ENCODE assay signal across 27 mouse cellular contexts in genomic region chr17:49761260-49761659, GRCm38 (mm10).
A peak's percentile ranks its signal among the peaks of the same experiment; 100 is the strongest.
DNase-seq lines count a peak whose midpoint lies in the region; ATAC-seq and TF ChIP-seq lines count a peak whose summit lies in the region.
"Had no signal": no experiment of that assay in that cellular context is flagged by ENCODE, and none has a peak within 500 bp of the region (broad histone marks: within the 10 kb centered on the region; RNA-seq: fewer than 3 reads in every experiment).

No protein-coding gene starts in this region.

- no peaks in the 10 kb centered on the region for H3K36me3 ChIP-seq in forebrain, embryonic 14.5 days (ENCODE audit: control insufficient read depth, insufficient read depth, low read length)
- no peaks in the 10 kb centered on the region for H3K36me3 ChIP-seq in forebrain, postnatal 0 days (ENCODE audit: insufficient read depth)
- no peaks in the 10 kb centered on the region for H3K36me3 ChIP-seq in limb, embryonic 13.5 days
- H3K36me3 ChIP-seq in limb, embryonic 10.5 days = no peaks in the 10 kb centered on the region
- no peaks in the 10 kb centered on the region for H3K36me3 ChIP-seq in limb, embryonic 14.5 days (ENCODE audit: control insufficient read depth, insufficient read depth, low read length)
- H3K36me3 ChIP-seq in thymus, adult 2 months (ENCODE audit: control insufficient read depth, insufficient read depth, low read length) = no peaks in the 10 kb centered on the region
- H3K36me3 ChIP-seq: hindbrain, embryonic 10.5 days; hindbrain, embryonic 15.5 days had no signal

- no peaks in the 10 kb centered on the region; the same call in 1 of the 2 replicates for H3K9me3 ChIP-seq in forebrain, embryonic 14.5 days (replicated peaks; ENCODE audit: control insufficient read depth, low read length)
- no peaks in the 10 kb centered on the region for H3K9me3 ChIP-seq in forebrain, postnatal 0 days (ENCODE audit: low read length)
- H3K9me3 ChIP-seq in limb, embryonic 13.5 days = 0 out of 2 replicates have a peak, but pooled peaks cover 4% of the 10 kb centered on the region
- H3K9me3 ChIP-seq in limb, embryonic 10.5 days (replicated peaks) = no peaks in the 10 kb centered on the region
- H3K9me3 ChIP-seq in limb, embryonic 14.5 days (ENCODE audit: control insufficient read depth, low read length) = no peaks in the 10 kb centered on the region
- H3K9me3 ChIP-seq: hindbrain, embryonic 10.5 days; hindbrain, embryonic 15.5 days had no signal

- no peak overlapping the region for H3K27ac ChIP-seq in forebrain, embryonic 14.5 days (ENCODE audit: low read depth, low read length)
- H3K27ac ChIP-seq in forebrain, postnatal 0 days (ENCODE audit: low read depth, low read length) = no peak overlapping the region
- peak overlapping the region; percentile 17; the same call in 1 of the 2 replicates for H3K27ac ChIP-seq in limb, embryonic 13.5 days
- no peak overlapping the region for H3K27ac ChIP-seq in limb, embryonic 10.5 days
- H3K27ac ChIP-seq in limb, embryonic 14.5 days (replicated peaks; ENCODE audit: low read depth, low read length) = no peak overlapping the region
- no peak overlapping the region for H3K27ac ChIP-seq in thymus, adult 2 months (ENCODE audit: control insufficient read depth, insufficient read depth, low read length)
- H3K27ac ChIP-seq: hindbrain, embryonic 10.5 days; hindbrain, embryonic 15.5 days; layer of hippocampus, adult 2 months; stomach, postnatal 0 days had no signal

- ATAC-seq in forebrain, embryonic 14.5 days = no peak
- ATAC-seq in forebrain, postnatal 0 days = no peak
- no peak for ATAC-seq in limb, embryonic 13.5 days (ENCODE audit: low FRiP score, low read depth)
- ATAC-seq in limb, embryonic 14.5 days (ENCODE audit: low FRiP score, low read depth) = 0 out of 2 replicates have a peak, but pooled peaks have one; percentile 23
- ATAC-seq: inflammation-experienced regulatory T-cells, adult 6 months; midbrain, embryonic 16.5 days had no signal

- no peaks in the 10 kb centered on the region for H3K27me3 ChIP-seq in forebrain, embryonic 14.5 days (replicated peaks; ENCODE audit: control insufficient read depth, insufficient read depth, low read length)
- H3K27me3 ChIP-seq in forebrain, postnatal 0 days (ENCODE audit: insufficient read depth, low read length) = no peaks in the 10 kb centered on the region
- H3K27me3 ChIP-seq in limb, embryonic 13.5 days = no peaks in the 10 kb centered on the region
- H3K27me3 ChIP-seq in limb, embryonic 10.5 days (ENCODE audit: low read depth, poor library complexity, severe bottlenecking) = no peaks in the 10 kb centered on the region
- H3K27me3 ChIP-seq in limb, embryonic 14.5 days (ENCODE audit: control insufficient read depth, insufficient read depth, low read length) = no peaks in the 10 kb centered on the region
- no peaks in the 10 kb centered on the region for H3K27me3 ChIP-seq in thymus, adult 2 months (ENCODE audit: control insufficient read depth, insufficient read depth, low read length)
- H3K27me3 ChIP-seq: hindbrain, embryonic 15.5 days had no signal

- H3K4me3 ChIP-seq in forebrain, embryonic 14.5 days (ENCODE audit: low read depth, low read length) = no peak overlapping the region
- H3K4me3 ChIP-seq in forebrain, postnatal 0 days (ENCODE audit: low read depth, low read length) = no peak overlapping the region
- no peak overlapping the region for H3K4me3 ChIP-seq in limb, embryonic 13.5 days
- H3K4me3 ChIP-seq in limb, embryonic 10.5 days = no peak overlapping the region
- no peak overlapping the region for H3K4me3 ChIP-seq in limb, embryonic 14.5 days (replicated peaks; ENCODE audit: low read length)
- H3K4me3 ChIP-seq in thymus, adult 2 months (ENCODE audit: control insufficient read depth, insufficient read depth, low read length) = no peak overlapping the region
- H3K4me3 ChIP-seq: hindbrain, embryonic 10.5 days; hindbrain, embryonic 15.5 days; layer of hippocampus, adult 2 months had no signal

- no peak for TF ChIP-seq POLR2A in limb, embryonic 14.5 days (IDR thresholded peaks at IDR 0.05; ENCODE audit: borderline replicate concordance, extremely low read depth, insufficient read depth, insufficient read length)
- no peak for TF ChIP-seq POLR2A in thymus, adult 2 months (IDR thresholded peaks at IDR 0.05; ENCODE audit: control insufficient read depth, extremely low read depth, insufficient read depth, low read length, poor library complexity)

- WGBS in forebrain, embryonic 14.5 days = 36% methylated on average over 11 of the region's 11 CpGs
- WGBS in forebrain, postnatal 0 days = 36% methylated on average over 11 of the region's 11 CpGs
- 51% methylated on average over 11 of the region's 11 CpGs for WGBS in limb, embryonic 13.5 days
- 66% methylated on average over 11 of the region's 11 CpGs for WGBS in limb, embryonic 10.5 days
- 64% methylated on average over 11 of the region's 11 CpGs for WGBS in limb, embryonic 14.5 days
- 79% methylated on average over 11 of the region's 11 CpGs for WGBS in thymus, adult 2 months

- no peak for TF ChIP-seq CTCF in forebrain, postnatal 0 days (IDR thresholded peaks at IDR 0.05; ENCODE audit: low read depth)
- no peak for TF ChIP-seq CTCF in thymus, adult 2 months (IDR thresholded peaks at IDR 0.05; ENCODE audit: borderline replicate concordance, control insufficient read depth, extremely low read depth, insufficient read depth, low read length, poor library complexity)

- H3K4me2 ChIP-seq in forebrain, embryonic 14.5 days (ENCODE audit: low read length) = no peak overlapping the region
- no peak overlapping the region for H3K4me2 ChIP-seq in forebrain, postnatal 0 days (ENCODE audit: low read depth)
- H3K4me2 ChIP-seq in limb, embryonic 13.5 days (replicated peaks) = peak overlapping the region; percentile 9; the same call in 1 of the 2 replicates
- H3K4me2 ChIP-seq in limb, embryonic 14.5 days (replicated peaks; ENCODE audit: low read depth, low read length, severe bottlenecking) = no peak overlapping the region
- H3K4me2 ChIP-seq: hindbrain, embryonic 15.5 days; liver, embryonic 11.5 days; midbrain, embryonic 11.5 days had no signal

- peak; percentile 37 for DNase-seq in forebrain, embryonic 14.5 days (ENCODE audit: low spot score)
- DNase-seq in forebrain, postnatal 0 days = no peak
- no peak for DNase-seq in limb, embryonic 10.5 days (ENCODE audit: low spot score)
- peak; percentile 26 for DNase-seq in ZHBTc4 (ENCODE audit: low read depth, low spot score)
- no peak for DNase-seq in limb, embryonic 14.5 days (ENCODE audit: low spot score)
- no peak for DNase-seq in thymus, adult 2 months
- DNase-seq: adrenal gland, postnatal 25 days; cerebellum, adult 18-20 months; cerebellum, postnatal 10 days; gastrocnemius, postnatal 14 days; heart, postnatal 14 days; kidney, adult 18-20 months; kidney, postnatal 36 days; left cerebral cortex, postnatal 4 days; lung, postnatal 36 days; right cerebral cortex, postnatal 4 days; thymus, adult 18-20 months; thymus, postnatal 36 days had no signal

- H3K9ac ChIP-seq in forebrain, embryonic 14.5 days (ENCODE audit: low read length) = no peak overlapping the region
- H3K9ac ChIP-seq in forebrain, postnatal 0 days = no peak overlapping the region
- no peak overlapping the region for H3K9ac ChIP-seq in limb, embryonic 13.5 days
- H3K9ac ChIP-seq in limb, embryonic 14.5 days (ENCODE audit: low read depth, low read length, severe bottlenecking) = no peak overlapping the region
- H3K9ac ChIP-seq: hindbrain, embryonic 15.5 days had no signal

- H3K4me1 ChIP-seq in forebrain, embryonic 14.5 days (ENCODE audit: control insufficient read depth, insufficient read depth, low read length) = no peaks in the 10 kb centered on the region
- H3K4me1 ChIP-seq in forebrain, postnatal 0 days (ENCODE audit: insufficient read depth) = no peaks in the 10 kb centered on the region
- peaks cover 6% of the 10 kb centered on the region; the same call in 1 of the 2 replicates for H3K4me1 ChIP-seq in limb, embryonic 13.5 days
- peaks cover 17% of the 10 kb centered on the region for H3K4me1 ChIP-seq in limb, embryonic 10.5 days
- H3K4me1 ChIP-seq in limb, embryonic 14.5 days (ENCODE audit: control insufficient read depth, insufficient read depth, low read length) = 0 out of 2 replicates have a peak, but pooled peaks cover 3% of the 10 kb centered on the region
- H3K4me1 ChIP-seq in thymus, adult 2 months (replicated peaks; ENCODE audit: control insufficient read depth, insufficient read depth, low read length) = no peaks in the 10 kb centered on the region
- H3K4me1 ChIP-seq: hindbrain, embryonic 10.5 days; hindbrain, embryonic 15.5 days had no signal

Comparison
In these comparisons a context has a peak if more than half of its experiments do, and no peak if none do; other contexts are left out.
1. DNase-seq: peak in forebrain, embryonic 14.5 days (single experiment) and ZHBTc4 (single experiment); none in forebrain, postnatal 0 days (single experiment), limb, embryonic 10.5 days (single experiment), limb, embryonic 14.5 days (single experiment) and thymus, adult 2 months (single experiment).